Mouse (Mus musculus): ENCODE results near the gene Cops3.
A peak's percentile ranks its signal among the peaks of the same experiment; 100 is the strongest.

The Cops3 gene

DNA sequence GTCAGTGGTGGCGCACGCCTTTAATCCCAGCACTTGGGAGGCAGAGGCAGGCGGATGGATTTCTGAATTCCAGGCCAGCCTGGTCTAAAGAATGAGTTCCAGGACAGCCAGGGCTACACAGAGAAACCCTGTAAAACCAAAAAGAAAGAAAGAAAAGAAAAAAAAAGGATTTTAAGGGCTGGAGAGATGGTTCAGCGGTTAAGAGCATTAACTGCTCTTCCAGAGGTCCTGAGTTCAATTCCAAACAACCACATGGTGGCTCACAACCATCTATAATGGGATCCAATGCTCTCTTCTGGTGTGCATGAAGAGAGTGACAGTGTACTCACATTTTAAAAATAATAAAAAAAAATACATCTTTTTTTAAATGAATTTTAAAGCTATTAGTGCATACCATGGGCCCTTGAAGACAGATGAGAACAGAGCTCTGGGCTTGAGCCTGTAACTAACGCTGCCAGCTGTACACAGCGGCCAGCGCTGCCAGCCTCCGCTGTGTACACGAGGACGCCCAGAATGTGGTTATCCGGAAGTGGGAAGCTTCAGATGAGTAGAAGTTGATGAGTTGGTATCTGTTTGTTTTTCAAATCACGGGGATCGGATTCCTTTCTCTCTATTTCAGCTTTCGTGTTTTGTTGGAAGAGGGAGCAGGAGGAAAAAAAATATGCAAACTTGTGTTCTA lies 29.0 kb downstream of the Cops3 start:
- DNase-seq (ENCODE audit: low read depth, low spot score): no peak

DNA sequence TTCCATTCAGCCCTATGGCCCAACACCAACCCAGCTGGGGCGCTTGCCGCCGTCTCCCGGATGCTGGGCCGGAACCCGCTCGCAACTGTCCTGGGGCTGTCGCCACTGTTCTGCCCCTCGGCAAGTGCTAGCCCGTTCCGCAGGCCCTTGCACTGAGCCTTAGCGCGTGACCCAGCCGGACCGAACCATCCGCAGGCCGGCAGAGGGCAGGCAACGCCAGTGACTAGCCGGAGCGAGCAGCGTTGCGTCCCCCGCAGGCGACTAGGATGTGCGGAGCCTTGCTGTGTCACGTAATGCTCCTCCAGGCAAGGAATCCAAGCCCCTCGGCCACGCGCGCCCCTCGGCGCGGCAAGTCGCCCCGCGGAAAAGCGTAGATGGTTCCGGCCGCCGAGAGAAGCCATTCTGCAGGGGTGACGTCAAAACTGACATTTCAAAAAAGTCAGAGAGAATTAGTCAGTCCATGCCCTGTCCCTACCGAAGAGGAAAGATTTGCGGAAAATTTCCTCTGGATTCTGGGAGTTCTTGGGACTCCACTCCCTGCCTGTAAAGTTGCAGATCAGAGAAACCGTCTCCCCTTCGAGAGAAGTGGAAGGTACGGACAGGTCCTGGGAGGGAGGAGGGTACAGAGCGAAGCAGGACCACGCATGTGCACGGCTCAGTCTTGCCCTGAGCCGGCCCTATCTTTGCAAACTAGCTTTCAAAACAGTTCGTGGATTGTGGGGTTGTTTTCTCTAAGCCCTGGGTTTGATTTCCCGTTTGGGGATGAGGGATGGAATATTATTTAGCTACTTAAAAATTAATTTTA lies 29.8 kb downstream of the Cops3 start, which contains the start of gene Flcn:
Gene Flcn (minus strand): TSS at position 347 of the 805 bp plus-strand sequence.
- DNase-seq (ENCODE audit: low read depth, low spot score): peak; percentile 86

DNA sequence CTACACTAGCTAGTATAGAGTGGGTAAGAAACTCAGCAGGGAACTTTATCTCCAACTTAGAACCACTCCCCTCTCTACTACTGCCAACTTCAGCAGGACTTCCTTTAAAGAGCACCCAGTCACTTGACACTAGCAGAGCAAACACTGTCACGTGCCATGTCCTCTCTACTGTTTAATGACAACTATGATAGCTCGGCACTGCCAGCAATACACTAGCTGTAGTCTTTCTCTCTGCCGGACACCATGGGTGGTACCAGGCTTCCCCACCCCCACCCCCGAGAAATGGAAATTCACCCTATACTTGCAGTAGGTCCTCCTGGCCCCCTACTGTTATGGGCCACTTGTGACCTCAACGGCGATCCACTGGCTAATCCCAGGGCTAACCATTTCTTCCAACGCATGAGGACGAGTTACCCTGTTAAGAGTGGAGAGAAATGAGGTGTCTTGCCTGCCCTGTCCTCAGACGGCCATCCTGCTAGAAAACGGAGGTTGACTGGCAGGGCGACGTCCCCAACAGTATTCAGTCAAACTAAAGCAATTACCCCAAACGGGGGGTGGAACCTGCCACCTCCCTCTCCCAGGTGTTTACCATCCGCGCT lies 30.5 kb downstream of the Cops3 start:
- DNase-seq (ENCODE audit: low read depth, low spot score): no peak

DNA sequence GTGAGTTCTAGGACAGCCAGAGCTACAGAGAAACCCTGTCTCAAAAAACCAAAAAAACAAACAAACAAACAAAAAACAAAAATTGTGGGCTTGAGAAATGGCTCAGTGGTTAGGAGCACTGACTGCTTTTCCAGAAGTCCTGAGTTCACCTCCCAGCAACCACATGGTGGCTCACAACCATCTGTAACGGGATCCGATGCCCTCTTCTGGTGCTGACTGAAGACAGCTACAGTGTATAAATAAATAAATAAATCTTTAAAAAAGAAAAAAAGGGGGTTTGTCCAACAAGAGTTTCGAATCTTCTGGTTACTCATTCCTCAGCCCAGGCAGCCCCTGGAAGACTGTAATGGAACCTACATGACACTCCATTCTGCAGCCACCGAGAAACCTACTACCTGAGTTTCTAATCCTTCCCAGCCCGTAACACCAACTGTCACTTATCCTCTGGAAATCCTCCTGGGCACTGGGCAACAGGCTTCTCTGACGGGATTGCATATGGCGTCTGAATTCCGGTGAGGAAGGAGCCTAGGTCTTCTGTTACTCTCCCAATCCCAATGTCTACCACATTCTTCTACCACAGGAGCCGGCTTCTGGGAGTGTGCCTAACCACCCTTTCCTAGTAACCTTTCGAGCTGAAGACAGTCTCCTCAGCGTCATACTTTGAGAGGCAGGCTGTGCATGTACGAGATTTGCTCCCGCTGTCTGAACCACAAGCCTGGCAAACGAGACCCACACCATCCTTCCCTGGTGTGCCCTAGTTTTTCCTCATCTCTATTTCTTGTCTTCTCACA lies 31.3 kb downstream of the Cops3 start:
- DNase-seq (ENCODE audit: low read depth, low spot score): no peak

DNA sequence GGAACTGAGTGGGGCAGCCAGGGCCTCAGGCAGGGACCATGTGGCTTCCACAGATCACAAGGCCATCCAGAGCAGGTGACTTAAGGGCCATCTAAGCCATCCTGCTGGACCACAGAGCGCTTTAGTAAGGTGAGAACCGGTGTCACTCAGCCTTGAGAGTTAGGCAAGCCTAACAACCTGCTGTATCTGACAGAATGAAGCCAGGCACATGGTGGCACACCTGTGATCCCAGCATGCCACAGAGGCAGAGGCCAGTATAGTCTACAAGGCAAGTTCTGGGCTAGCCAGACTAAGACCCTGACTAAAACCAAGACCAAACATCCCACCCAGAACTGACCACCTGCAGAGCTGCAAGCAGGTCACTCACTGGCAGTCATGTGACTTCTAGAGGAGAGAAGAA lies 34.0 kb downstream of the Cops3 start:
- no peak for DNase-seq (ENCODE audit: low read depth, low spot score)

DNA sequence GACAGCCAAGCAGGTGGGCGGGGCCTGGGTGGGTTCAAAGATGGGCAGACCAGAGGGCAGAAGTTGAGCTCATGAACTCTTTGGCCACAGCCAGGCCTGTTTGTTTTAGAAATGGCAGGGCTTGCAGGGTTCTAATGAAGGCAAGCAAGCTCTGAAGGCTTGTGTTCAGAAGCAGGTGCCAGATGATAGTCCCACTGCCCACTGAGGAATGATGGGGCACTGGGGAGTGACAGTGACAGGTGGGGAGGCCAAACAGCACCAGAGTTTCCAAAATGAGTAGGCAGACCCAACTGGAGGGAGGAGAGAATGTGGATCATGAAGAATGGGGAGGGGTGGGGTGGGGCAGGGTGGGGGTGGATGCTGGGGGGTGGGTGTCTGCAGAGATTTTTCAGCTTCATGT lies 34.4 kb downstream of the Cops3 start:
- no peak for DNase-seq (ENCODE audit: low read depth, low spot score)

DNA sequence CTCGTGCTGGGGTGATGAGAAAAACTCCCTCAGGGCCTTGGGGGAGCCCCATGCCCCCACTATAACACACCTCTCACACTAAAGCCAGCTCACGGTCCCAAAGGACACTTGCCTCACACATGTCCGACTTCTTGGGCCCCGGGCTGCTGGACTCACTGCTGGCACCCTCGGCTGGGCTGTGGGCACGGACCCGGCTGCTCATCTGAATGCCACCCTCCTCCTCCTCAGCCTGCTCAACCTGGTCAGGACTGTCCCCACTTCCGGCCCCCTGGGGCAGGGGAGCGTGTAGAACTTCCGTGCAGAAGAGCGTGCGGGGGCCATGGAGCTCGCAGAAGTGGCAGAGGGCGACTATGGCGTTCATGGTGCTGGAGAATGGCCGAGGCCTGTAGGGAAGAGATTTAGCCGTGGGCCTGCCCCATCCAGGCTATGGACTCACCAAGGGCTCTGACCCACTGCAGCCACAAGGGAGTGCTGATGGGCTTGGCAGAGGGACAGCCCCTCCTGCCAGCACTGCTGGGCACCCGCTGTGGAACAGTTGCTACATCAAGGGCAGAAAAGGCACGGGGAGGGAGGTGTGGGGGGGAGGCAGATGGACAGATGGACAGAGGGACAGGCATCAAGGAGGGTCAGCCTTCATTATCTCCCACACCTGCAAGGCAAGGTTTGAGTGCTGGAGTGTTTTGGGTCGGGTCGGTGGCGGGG lies 35.1 kb downstream of the Cops3 start:
- DNase-seq (ENCODE audit: low read depth, low spot score): no peak

DNA sequence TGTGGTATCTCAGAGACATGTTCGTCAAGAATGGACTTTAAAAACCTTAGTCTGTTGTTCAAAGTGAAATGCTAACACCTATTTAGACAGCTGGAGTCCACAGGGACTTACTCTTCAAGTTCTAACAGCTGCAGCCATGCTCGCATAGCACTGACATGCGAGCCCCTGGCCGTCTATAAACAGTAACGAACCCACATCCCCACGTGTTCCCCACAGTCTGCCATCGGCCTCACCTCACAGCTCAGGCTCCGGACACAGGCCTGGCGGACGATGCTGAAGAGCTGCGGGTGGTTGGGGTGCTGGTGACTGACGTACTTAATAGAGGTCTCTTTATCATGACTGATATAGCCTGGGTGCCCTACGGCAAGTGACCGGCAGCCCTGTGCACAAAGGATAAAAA lies 36.1 kb downstream of the Cops3 start:
- DNase-seq (ENCODE audit: low read depth, low spot score): no peak

DNA sequence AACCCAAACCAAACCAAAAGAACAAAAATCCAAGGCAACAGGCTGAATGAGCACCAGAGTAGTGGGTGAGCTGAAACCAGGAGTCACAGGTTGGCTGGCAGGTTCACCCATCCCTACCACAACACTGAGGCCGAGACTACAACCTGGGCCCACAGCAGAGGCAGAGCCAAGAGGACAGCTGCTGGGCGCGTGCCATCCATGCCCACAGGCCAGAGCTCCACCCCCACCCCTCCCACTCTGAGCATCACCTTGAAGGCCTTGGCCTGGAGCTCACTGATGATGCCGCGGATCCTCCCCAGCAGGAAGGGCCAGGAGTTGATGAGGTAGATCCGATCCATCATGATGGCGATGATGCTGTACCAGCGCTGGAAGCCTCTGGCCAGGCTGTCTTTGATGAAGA lies 37.8 kb downstream of the Cops3 start:
- no peak for DNase-seq (ENCODE audit: low read depth, low spot score)

DNA sequence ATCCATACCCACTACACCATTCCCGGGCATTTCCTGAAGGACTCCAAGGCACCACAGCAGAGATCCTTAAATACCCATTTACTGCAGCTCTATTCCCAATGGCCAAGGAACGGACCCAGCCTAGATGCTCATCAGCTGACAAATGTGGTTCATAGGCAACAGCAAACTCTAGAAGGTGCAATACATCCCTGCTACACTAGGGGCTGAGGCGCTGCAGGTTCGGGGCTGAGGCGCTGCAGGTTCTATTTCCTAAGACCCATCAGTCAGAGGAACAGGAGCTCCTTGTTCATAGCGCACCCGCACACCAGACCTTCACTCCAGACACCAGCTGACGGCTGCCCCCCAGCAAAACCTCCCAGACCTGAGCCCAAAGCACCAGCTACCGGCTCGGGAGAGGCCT lies 39.2 kb downstream of the Cops3 start:
- DNase-seq (ENCODE audit: low read depth, low spot score): no peak

DNA sequence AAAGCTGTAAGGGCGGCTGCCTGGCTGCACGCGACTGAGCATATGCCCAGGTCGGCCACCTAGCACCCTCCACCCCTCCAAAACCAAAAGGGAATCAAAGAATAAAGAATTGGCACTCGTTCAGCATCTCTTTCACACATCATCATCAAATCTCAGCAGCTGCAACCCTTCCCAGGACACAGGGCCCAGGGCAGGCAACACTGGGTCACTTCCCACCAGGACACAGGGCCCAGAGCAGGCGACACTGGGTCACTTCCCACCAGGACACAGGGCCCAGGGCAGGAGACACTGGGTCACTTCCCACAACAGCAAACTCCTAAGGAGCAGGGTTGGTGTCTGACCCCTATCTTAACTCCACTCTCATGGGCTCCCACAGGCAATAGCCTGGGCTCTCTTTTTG lies 46.2 kb downstream of the Cops3 start:
- DNase-seq (ENCODE audit: low read depth, low spot score): no peak

DNA sequence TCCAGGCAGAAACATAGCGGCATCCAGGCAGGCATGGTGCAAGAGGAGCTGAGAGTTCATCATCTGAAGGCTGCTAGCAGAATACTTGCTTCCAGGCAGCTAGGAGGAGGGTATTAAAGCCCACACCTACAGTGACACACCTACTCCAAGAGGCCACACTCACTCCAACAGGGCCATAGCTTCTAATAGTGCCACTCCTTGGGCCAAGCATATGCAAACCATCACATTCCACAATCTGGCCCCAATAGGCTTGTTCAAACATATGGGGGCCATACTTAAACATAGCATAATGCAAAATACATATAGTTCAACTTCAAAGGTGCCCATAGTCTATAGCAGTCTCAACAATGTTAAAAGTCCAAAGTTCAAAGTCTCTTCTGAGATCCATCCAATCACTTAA lies 50.3 kb downstream of the Cops3 start:
- DNase-seq (ENCODE audit: low read depth, low spot score): no peak

DNA sequence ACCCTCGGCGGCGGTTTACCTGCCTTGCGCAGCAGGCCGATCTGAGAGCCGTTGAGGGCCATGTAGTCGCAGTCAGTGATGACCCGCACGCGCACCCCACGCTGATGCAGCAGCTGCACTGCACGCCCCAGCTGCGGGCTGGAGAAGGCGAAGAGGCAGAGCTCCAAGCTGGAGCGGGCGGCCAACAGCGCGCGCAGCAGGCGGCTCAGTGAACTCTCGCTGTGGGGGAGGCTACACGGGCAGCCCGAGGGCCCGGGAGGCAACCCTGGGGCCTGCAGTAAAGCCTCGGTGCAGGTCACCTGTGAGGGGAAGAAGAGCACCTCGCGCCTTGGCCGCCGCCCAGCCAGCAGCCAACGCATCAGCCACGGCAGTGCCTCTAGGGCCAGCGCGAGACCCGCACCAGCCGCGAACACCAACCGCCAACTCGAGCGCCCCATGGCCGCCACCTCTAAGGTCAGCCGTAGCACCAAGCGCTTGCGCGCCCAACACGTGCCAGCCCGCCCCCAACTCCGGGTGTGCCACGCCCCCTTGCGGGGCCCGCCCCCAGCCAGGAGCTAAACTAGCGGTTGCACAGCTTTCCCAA lies 52.3 kb downstream of the Cops3 start, which contains the start of gene Pld6:
Gene Pld6 (minus strand): TSS at position 447 of the 583 bp plus-strand sequence.
- peak; percentile 60 for DNase-seq (ENCODE audit: low read depth, low spot score)

DNA sequence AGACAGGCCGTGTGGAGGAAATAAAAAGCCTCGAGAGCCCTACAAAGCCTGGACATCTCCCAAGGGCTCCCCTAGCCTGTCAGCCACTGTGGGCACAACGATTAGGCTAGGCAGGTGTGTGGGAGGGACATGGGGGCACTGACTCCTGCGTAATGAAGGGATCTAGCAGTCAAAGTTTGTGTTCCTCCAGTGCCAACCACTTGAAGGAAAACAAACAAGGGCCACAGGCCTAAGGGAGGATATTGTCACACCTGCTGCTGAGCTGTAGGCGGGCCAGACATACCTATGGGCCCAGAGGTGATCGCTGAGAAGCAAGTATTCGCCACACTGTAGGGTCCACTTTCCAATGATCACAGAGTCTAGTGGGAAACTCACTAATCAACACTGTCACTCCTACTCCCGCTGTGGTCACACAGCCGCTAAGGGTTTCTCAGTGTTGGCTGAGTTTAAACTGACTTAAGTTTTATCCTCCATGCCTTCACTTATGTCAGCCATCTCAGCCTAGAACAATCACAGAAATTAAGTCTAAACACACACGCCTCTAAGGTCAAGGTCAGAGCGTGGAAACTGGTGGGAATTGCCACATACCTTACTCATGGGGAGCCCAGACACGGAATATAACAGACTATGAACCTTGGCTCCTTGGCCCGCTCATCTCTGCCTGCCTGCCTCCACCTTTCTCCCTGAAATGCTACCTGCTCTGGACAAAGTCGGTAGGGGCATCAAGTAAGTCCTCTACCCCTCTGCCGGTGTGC lies 53.0 kb downstream of the Cops3 start:
- no peak for DNase-seq (ENCODE audit: low read depth, low spot score)

DNA sequence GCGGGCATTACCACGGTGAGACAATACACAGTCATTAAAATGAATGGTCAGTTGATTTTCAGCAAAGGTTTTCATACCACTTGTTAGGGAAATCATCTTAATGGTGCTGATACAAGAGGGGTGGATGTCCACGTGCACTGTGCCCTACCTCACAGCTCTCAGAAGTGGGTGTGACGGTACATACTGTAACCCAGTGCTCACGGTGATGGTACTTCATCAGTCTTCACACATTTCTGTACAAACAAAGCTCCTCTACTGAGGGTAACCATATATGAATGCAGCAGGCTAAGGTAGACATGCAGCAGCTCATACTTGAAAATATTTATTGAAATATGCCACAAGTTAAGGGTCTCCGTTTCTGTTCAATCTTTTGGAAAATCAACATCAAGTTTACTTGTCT lies 56.0 kb downstream of the Cops3 start:
- no peak for DNase-seq (ENCODE audit: low read depth, low spot score)

DNA sequence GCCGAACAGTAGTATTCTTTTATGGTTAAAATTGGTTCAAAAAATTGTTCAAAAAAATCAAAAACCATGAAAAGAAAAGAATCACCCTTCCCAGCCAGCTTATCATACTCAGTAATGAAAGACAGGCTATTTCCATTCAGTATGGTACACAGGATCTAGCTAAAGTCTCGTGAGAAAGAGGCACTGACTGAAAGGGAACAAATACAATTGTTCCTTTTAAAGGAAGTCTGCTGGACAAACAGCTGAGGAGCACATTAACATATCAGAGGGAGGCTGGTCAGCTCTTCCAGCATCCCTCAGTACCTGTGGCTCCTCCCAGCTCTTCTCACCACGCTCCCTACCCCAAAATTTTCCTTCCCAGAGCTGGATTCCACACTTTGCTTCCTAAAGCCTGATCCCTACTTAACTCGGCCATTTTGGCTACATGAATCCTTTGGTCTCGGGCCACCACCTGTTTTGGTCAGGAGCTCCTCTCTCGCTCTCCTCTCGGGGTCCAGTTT lies 57.5 kb downstream of the Cops3 start:
- no peak for DNase-seq (ENCODE audit: low read depth, low spot score)

DNA sequence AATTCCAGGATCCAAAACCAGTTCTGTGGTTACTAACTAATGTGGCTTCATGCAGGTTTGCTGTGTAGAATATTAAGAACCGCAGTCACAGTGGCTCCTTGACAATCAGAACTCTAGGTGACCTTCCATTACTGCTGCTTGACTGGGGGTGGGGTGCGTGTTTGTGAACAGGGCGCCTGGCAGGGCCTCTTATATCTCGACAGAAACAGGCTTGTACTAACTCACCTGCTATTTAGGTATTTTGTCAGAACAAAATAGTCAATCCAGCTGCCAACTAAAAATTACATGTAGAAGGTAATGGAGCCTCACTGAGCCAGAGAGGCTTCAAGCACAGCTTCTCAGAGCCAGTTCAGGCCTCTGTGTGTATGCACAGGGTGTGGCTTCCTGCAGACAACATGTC lies 59.4 kb downstream of the Cops3 start:
- no peak for DNase-seq (ENCODE audit: low read depth, low spot score)

DNA sequence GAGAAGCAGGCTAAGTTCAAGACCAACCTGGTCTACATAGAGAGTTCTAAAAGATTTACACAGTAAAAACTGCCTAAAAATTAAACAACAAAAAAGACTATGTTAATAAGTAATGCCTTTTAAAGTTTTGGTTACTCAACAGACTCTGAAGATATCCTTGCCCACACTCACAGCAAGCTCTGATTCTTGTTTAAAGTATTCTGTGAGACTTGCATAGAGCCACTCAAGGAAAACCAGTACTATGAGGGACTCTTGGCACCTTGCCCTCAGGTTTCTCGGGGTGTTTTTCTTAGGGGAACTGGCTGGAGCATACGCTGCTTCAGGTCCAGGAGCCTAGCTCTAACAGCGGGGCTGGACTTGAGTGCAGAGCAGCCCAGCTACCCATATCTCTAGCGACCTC lies 60.2 kb downstream of the Cops3 start:
- no peak for DNase-seq (ENCODE audit: low read depth, low spot score)

DNA sequence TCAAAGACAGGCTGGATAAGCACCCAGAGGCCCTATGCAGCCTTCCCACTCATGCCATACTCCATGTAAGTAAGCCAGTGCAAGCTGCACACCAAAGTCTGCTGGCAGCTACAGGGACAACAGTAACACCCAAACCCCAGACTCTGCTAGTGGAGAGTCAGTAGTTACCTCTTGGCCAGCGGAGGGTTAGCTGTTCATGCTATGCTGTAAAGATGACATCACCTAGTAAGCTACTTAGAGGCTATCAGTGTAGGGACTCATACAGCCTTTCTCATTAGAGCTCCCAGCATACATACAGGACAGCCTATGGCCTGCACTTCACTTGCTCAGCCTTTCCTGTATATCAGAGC lies 60.8 kb downstream of the Cops3 start:
- no peak for DNase-seq (ENCODE audit: low read depth, low spot score)

All from forelimb bud, embryonic 11.5 days (tissue).